Mouse (Mus musculus): ENCODE results near the gene Ntn3. TPM values are rescaled to one million over a fixed set of nuclear protein-coding genes. Genes with fewer than 3 reads are reported as not detected.
A peak's percentile ranks its signal among the peaks of the same experiment; 100 is the strongest.

The Ntn3 gene
- polyA plus RNA-seq, 1 experiment from 2014 or later, result 2.0 TPM

- TF ChIP-seq CTCF (IDR thresholded peaks at IDR 0.05; ENCODE audit: low read depth), result no peak
- Histone ChIP-seq H3K27me3 (replicated peaks; ENCODE audit: control insufficient read depth, insufficient read depth, low read length) (peaks cover 10% of the 10 kb centered on the region; the same call in 1 of the 2 replicates), H3K36me3 (ENCODE audit: control insufficient read depth, insufficient read depth) (no peaks in the 10 kb centered on the region; the same call in 1 of the 2 replicates), H3K4me1 (replicated peaks; ENCODE audit: control insufficient read depth, insufficient read depth, low read length) (peaks cover 18% of the 10 kb centered on the region), H3K27ac (ENCODE audit: low read depth, low read length) (peak overlapping the region; percentile 46; the same call in 1 of the 2 replicates), H3K9me3 (ENCODE audit: control insufficient read depth) (no peaks in the 10 kb centered on the region), H3K9ac (ENCODE audit: low read depth, low read length) (no peak overlapping the region), H3K4me3 (ENCODE audit: low read depth, low read length) (no peak overlapping the region), H3K4me2 (replicated peaks; ENCODE audit: low read depth) (peak overlapping the region; percentile 97)
- 34% methylated on average over 3 of the region's 3 CpGs for WGBS
- ATAC-seq, result no peak
Observed at GRCm38 (mm10) chr17:24203611-24204534, 5.5 kb downstream of the Ntn3 start.

- ATAC-seq, result 0 out of 2 replicates have a peak, but pooled peaks have one; percentile 2
- no peak for TF ChIP-seq CTCF (IDR thresholded peaks at IDR 0.05; ENCODE audit: low read depth)
- H3K36me3 ChIP-seq (ENCODE audit: control insufficient read depth, insufficient read depth), result no peaks in the 10 kb centered on the region; the same call in 1 of the 2 replicates
- 24% methylated on average over 4 of the region's 4 CpGs for WGBS
- H3K4me1 ChIP-seq (replicated peaks; ENCODE audit: control insufficient read depth, insufficient read depth, low read length), result peaks cover 18% of the 10 kb centered on the region
- H3K9me3 ChIP-seq (ENCODE audit: control insufficient read depth), result no peaks in the 10 kb centered on the region
- peaks cover 10% of the 10 kb centered on the region; the same call in 1 of the 2 replicates for H3K27me3 ChIP-seq (replicated peaks; ENCODE audit: control insufficient read depth, insufficient read depth, low read length)
- H3K27ac ChIP-seq (ENCODE audit: low read depth, low read length), result peak overlapping the region; percentile 46
- H3K4me2 ChIP-seq (replicated peaks; ENCODE audit: low read depth), result peak overlapping the region; percentile 38
- H3K9ac ChIP-seq (ENCODE audit: low read depth, low read length), result no peak overlapping the region
- no peak overlapping the region for H3K4me3 ChIP-seq (ENCODE audit: low read depth, low read length)
Observed at GRCm38 (mm10) chr17:24203068-24203467, 6.3 kb downstream of the Ntn3 start.

- peak overlapping the region; percentile 77 for H3K27ac ChIP-seq (ENCODE audit: low read depth, low read length)
- H3K9me3 ChIP-seq (ENCODE audit: control insufficient read depth), result no peaks in the 10 kb centered on the region
- TF ChIP-seq CTCF (IDR thresholded peaks at IDR 0.05; ENCODE audit: low read depth), result no peak
- H3K9ac ChIP-seq (ENCODE audit: low read depth, low read length), result no peak overlapping the region
- 35% methylated on average over 4 of the region's 4 CpGs for WGBS
- H3K4me3 ChIP-seq (ENCODE audit: low read depth, low read length), result no peak overlapping the region
- peaks cover 16% of the 10 kb centered on the region; the same call in 1 of the 2 replicates for H3K4me1 ChIP-seq (replicated peaks; ENCODE audit: control insufficient read depth, insufficient read depth, low read length)
- 0 out of 2 replicates have a peak, but pooled peaks cover 3% of the 10 kb centered on the region for H3K27me3 ChIP-seq (replicated peaks; ENCODE audit: control insufficient read depth, insufficient read depth, low read length)
- peak; percentile 66 for ATAC-seq
- no peaks in the 10 kb centered on the region; the same call in 1 of the 2 replicates for H3K36me3 ChIP-seq (ENCODE audit: control insufficient read depth, insufficient read depth)
- H3K4me2 ChIP-seq (replicated peaks; ENCODE audit: low read depth), result 0 out of 2 replicates have a peak overlapping the region, but pooled peaks have one; percentile 38
Observed at GRCm38 (mm10) chr17:24201092-24201491, 8.2 kb downstream of the Ntn3 start.

DNA sequence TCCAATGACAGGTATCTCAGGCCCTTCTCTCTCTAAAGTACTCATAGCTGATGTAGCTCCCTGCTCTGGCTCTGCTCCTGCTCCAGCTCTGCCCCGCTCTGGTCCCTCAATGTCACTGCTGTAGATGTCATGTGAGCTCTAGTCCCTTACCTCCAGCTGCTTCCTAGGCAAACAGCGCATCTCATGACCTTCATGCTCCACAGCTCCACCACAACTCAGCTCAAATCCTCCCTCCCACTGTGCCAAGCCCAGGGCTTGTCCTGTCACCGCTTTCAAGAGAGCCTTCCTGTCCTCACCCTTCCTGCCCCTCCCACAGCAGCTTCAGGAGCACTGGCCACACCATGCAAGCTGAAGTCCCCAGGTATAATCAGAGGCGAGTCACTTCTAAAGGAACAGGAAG lies 9.6 kb downstream of the Ntn3 start:
- Histone ChIP-seq H3K9me3 (ENCODE audit: control insufficient read depth) (no peaks in the 10 kb centered on the region), H3K4me2 (replicated peaks; ENCODE audit: low read depth) (0 out of 2 replicates have a peak overlapping the region, but pooled peaks have one; percentile 9), H3K4me1 (replicated peaks; ENCODE audit: control insufficient read depth, insufficient read depth, low read length) (0 out of 2 replicates have a peak, but pooled peaks cover 10% of the 10 kb centered on the region), H3K27me3 (replicated peaks; ENCODE audit: control insufficient read depth, insufficient read depth, low read length) (no peaks in the 10 kb centered on the region), H3K4me3 (ENCODE audit: low read depth, low read length) (no peak overlapping the region), H3K36me3 (ENCODE audit: control insufficient read depth, insufficient read depth) (no peaks in the 10 kb centered on the region; the same call in 1 of the 2 replicates), H3K9ac (ENCODE audit: low read depth, low read length) (no peak overlapping the region), H3K27ac (ENCODE audit: low read depth, low read length) (no peak overlapping the region)
- no peak for ATAC-seq
- TF ChIP-seq CTCF (IDR thresholded peaks at IDR 0.05; ENCODE audit: low read depth), result no peak
- WGBS, result 50% methylated on average over 4 of the region's 4 CpGs

DNA sequence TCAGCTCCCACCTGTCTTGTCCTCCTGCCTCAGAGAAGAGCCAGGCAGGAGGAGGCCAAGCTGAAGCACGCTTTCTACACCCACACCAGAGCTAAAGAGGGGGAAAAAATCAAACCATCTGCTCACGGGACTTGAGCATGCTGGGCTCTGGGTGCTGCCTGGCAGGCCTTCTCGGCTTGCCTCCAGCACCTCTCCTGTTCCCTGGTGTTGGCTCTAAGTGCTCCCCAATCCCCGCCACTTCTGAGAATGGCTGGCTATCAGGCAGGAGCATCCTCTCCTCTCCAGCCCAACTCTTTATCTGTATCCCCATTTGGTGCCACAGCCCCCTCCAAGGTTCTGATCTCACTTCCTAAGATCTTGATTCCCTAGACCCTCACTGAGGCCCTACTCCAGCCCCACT lies 10.1 kb downstream of the Ntn3 start:
- Histone ChIP-seq H3K4me1 (replicated peaks; ENCODE audit: control insufficient read depth, insufficient read depth, low read length) (0 out of 2 replicates have a peak, but pooled peaks cover 7% of the 10 kb centered on the region), H3K9ac (ENCODE audit: low read depth, low read length) (no peak overlapping the region), H3K4me2 (replicated peaks; ENCODE audit: low read depth) (no peak overlapping the region), H3K27me3 (replicated peaks; ENCODE audit: control insufficient read depth, insufficient read depth, low read length) (no peaks in the 10 kb centered on the region), H3K27ac (ENCODE audit: low read depth, low read length) (no peak overlapping the region), H3K9me3 (ENCODE audit: control insufficient read depth) (no peaks in the 10 kb centered on the region), H3K4me3 (ENCODE audit: low read depth, low read length) (no peak overlapping the region), H3K36me3 (ENCODE audit: control insufficient read depth, insufficient read depth) (no peaks in the 10 kb centered on the region; the same call in 1 of the 2 replicates)
- WGBS, result 84% methylated on average over 4 of the region's 4 CpGs
- no peak for TF ChIP-seq CTCF (IDR thresholded peaks at IDR 0.05; ENCODE audit: low read depth)
- no peak for ATAC-seq

Data from intestine, postnatal 0 days (tissue).